Mouse (Mus musculus) CH12.LX (cell line): ENCODE data around the gene Fancc. TPM values are rescaled to one million over a fixed set of nuclear protein-coding genes. Genes with fewer than 3 reads are reported as not detected.

Experiments
- DNase-seq: peaks from one replicate; pipeline ENCODE4 v3.0.0-alpha.2; 2013; ENCODE audit errors: extremely low read depth
- H3K27ac ChIP-seq: 2 replicates; pipeline ENCODE4 v1.5.1; 2012; ENCODE audit warnings: low read depth, mild to moderate bottlenecking, control low read depth, moderate library complexity; ENCODE audit not compliant: insufficient read depth
- H3K27me3 ChIP-seq: replicated peaks from 2 replicates; pipeline ENCODE3; 2012; ENCODE audit warnings: inconsistent platforms
- H3K36me3 ChIP-seq, 2 experiments: replicated peaks in 1 of 2; 2 replicates each; pipeline versions ENCODE3 to v1.6.1; 2012; ENCODE audit warnings: inconsistent platforms in 1 of 2, low read length in 1 of 2, mild to moderate bottlenecking in 1 of 2, mixed read lengths in 1 of 2, moderate library complexity in 1 of 2; ENCODE audit not compliant: control insufficient read depth in 1 of 2, insufficient read depth in 1 of 2
- H3K4me1 ChIP-seq, 2 experiments: 2 replicates each; pipeline ENCODE4 v1.6.1; 2012; ENCODE audit warnings: inconsistent platforms in 1 of 2, moderate library complexity in 1 of 2; ENCODE audit not compliant: insufficient read depth in 2 of 2, control insufficient read depth in 1 of 2
- H3K4me2 ChIP-seq: 2 replicates; pipeline ENCODE4 v1.6.1; 2012; ENCODE audit warnings: low read depth, mild to moderate bottlenecking, control low read depth; ENCODE audit not compliant: poor library complexity, insufficient read depth, severe bottlenecking
- H3K4me3 ChIP-seq, 3 experiments: fragments of 150-350 bp in 1 of 3; sonication (generic) in 1 of 3; replicated peaks in 1 of 3; 2 replicates each; pipeline versions ENCODE3 to v1.5.1; 2011 to 2012; ENCODE audit warnings: low read depth in 2 of 3, low read length in 2 of 3, mild to moderate bottlenecking in 2 of 3, moderate library complexity in 2 of 3, control low read depth in 1 of 3, improper control_type of control experiment in 1 of 3, inconsistent platforms in 1 of 3, mixed read lengths in 1 of 3; ENCODE audit not compliant: poor library complexity in 1 of 3
- H3K79me2 ChIP-seq: replicated peaks from 2 replicates; pipeline ENCODE4 v1.6.1; 2012; ENCODE audit warnings: mild to moderate bottlenecking, moderate library complexity; ENCODE audit not compliant: control insufficient read depth, poor library complexity, insufficient read depth, severe bottlenecking; ENCODE audit errors: extremely low read depth
- H3K9ac ChIP-seq: 2 replicates; pipeline ENCODE4 v1.6.1; 2012; ENCODE audit warnings: low read depth, mild to moderate bottlenecking, control low read depth, moderate library complexity; ENCODE audit not compliant: insufficient read depth
- H3K9me3 ChIP-seq: replicated peaks from 2 replicates; pipeline ENCODE3; 2012; ENCODE audit warnings: low read length, inconsistent platforms, mixed read lengths
- BHLHE40 ChIP-seq: IDR thresholded peaks from 2 replicates; pipeline ENCODE4 v1.6.1; 2011; ENCODE audit warnings: mild to moderate bottlenecking, low read depth, low read length, improper control_type of control experiment
- CHD1 ChIP-seq: IDR thresholded peaks from 2 replicates; pipeline ENCODE4 v1.6.1; 2012; ENCODE audit warnings: low read depth, low read length, improper control_type of control experiment, inconsistent platforms
- CHD2 ChIP-seq: IDR thresholded peaks from 2 replicates; pipeline ENCODE4 v1.6.1; 2011; ENCODE audit warnings: low read length, improper control_type of control experiment
- CTCF ChIP-seq, 2 experiments: IDR thresholded peaks in 1 of 2; conservative IDR thresholded peaks in 1 of 2; 2 replicates each; pipeline ENCODE4 v1.5.1; 2011 to 2012; ENCODE audit warnings: low read depth in 2 of 2, low read length in 2 of 2, improper control_type of control experiment in 1 of 2, inconsistent platforms in 1 of 2, mild to moderate bottlenecking in 1 of 2, moderate library complexity in 1 of 2
- E2F4 ChIP-seq: IDR thresholded peaks from 2 replicates; pipeline ENCODE4 v1.6.1; 2011; ENCODE audit warnings: low read depth, low read length, improper control_type of control experiment; ENCODE audit not compliant: insufficient replicate concordance
- GABPA ChIP-seq: IDR thresholded peaks from 2 replicates; pipeline ENCODE4 v1.6.1; 2012; ENCODE audit warnings: low read depth, low read length, improper control_type of control experiment, inconsistent platforms; ENCODE audit not compliant: insufficient replicate concordance
- HCFC1 ChIP-seq: IDR thresholded peaks from 2 replicates; pipeline ENCODE4 v1.6.1; 2012; ENCODE audit warnings: low read depth, mild to moderate bottlenecking, inconsistent platforms, low read length, improper control_type of control experiment
- IRF4 ChIP-seq: IDR thresholded peaks from 2 replicates; pipeline ENCODE4 v1.6.1; 2014; ENCODE audit warnings: low read depth, mild to moderate bottlenecking, inconsistent platforms, low read length, improper control_type of control experiment
- JUN ChIP-seq: IDR thresholded peaks from 2 replicates; pipeline ENCODE4 v1.6.1; 2011; ENCODE audit warnings: low read depth, mild to moderate bottlenecking, low read length, improper control_type of control experiment, moderate library complexity; ENCODE audit not compliant: insufficient read depth
- JUND ChIP-seq: conservative IDR thresholded peaks from 2 replicates; pipeline ENCODE4 v1.6.1; 2011; ENCODE audit warnings: low read depth, low read length, improper control_type of control experiment
- KAT2A ChIP-seq: IDR thresholded peaks from 2 replicates; pipeline ENCODE4 v1.6.1; 2012; ENCODE audit warnings: low read length, improper control_type of control experiment, inconsistent platforms; ENCODE audit not compliant: insufficient replicate concordance
- MAFK ChIP-seq: IDR thresholded peaks from 2 replicates; pipeline ENCODE4 v1.6.1; 2011; ENCODE audit warnings: low read length, improper control_type of control experiment; ENCODE audit not compliant: insufficient replicate concordance
- MAX ChIP-seq: IDR thresholded peaks from 2 replicates; pipeline ENCODE4 v1.6.1; 2011; ENCODE audit warnings: low read length, improper control_type of control experiment
- MEF2A ChIP-seq: IDR thresholded peaks from 2 replicates; pipeline ENCODE4 v1.6.1; 2014; ENCODE audit warnings: low read depth, mild to moderate bottlenecking, inconsistent platforms, low read length, improper control_type of control experiment, borderline replicate concordance
- MXI1 ChIP-seq: IDR thresholded peaks from 2 replicates; pipeline ENCODE4 v1.6.1; 2011; ENCODE audit warnings: mild to moderate bottlenecking, low read depth, low read length, improper control_type of control experiment
- MYC ChIP-seq: IDR thresholded peaks from 2 replicates; pipeline ENCODE4 v1.6.1; 2011; ENCODE audit warnings: low read depth, mild to moderate bottlenecking, improper control_type of control experiment, low read length
- POLR2AphosphoS2 ChIP-seq: IDR thresholded peaks from 2 replicates; pipeline ENCODE4 v1.6.1; 2011; ENCODE audit warnings: low read depth, low read length, improper control_type of control experiment
- RAD21 ChIP-seq: IDR thresholded peaks from 2 replicates; pipeline ENCODE4 v1.6.1; 2011; ENCODE audit warnings: low read depth, mild to moderate bottlenecking, low read length, improper control_type of control experiment, moderate library complexity
- RCOR1 ChIP-seq: conservative IDR thresholded peaks from 2 replicates; pipeline ENCODE4 v1.6.1; 2012; ENCODE audit warnings: low read depth, mild to moderate bottlenecking, inconsistent platforms, low read length, improper control_type of control experiment
- TBP ChIP-seq: conservative IDR thresholded peaks from 2 replicates; pipeline ENCODE4 v1.6.1; 2011; ENCODE audit warnings: low read depth, low read length, improper control_type of control experiment
- TCF12 ChIP-seq: IDR thresholded peaks from 2 replicates; pipeline ENCODE4 v1.6.1; 2014; ENCODE audit warnings: low read depth, mild to moderate bottlenecking, inconsistent platforms, low read length, improper control_type of control experiment
- USF1 ChIP-seq: IDR thresholded peaks from 2 replicates; pipeline ENCODE4 v1.6.1; 2014; ENCODE audit warnings: low read depth, mild to moderate bottlenecking, inconsistent platforms, low read length, improper control_type of control experiment
- USF2 ChIP-seq: conservative IDR thresholded peaks from 2 replicates; pipeline ENCODE4 v1.6.1; 2011; ENCODE audit warnings: low read depth, low read length, improper control_type of control experiment
- ZKSCAN1 ChIP-seq: IDR thresholded peaks from 2 replicates; pipeline ENCODE4 v1.6.1; 2012; ENCODE audit warnings: low read depth, inconsistent platforms, low read length, improper control_type of control experiment, borderline replicate concordance
- ZMIZ1 ChIP-seq: IDR thresholded peaks from 2 replicates; pipeline ENCODE4 v1.6.1; 2012; ENCODE audit warnings: low read depth, mild to moderate bottlenecking, inconsistent platforms, low read length, improper control_type of control experiment
- ZNF384 ChIP-seq: IDR thresholded peaks from 2 replicates; pipeline ENCODE4 v1.6.1; 2012; ENCODE audit warnings: low read depth, low read length, improper control_type of control experiment, inconsistent platforms
- dilution Hi-C: fragments of 300-500 bp; cut with MboI; formaldehyde crosslinking; loops from 2 replicates; pipeline ENCODE4 v1.14.3; 2020; ENCODE audit warnings: low sequenced_read_pairs; ENCODE audit not compliant: extremely low pct_unique_long_range_greater_than_20kb, extremely low pct_ligation_motif_present
- in situ Hi-C: fragments of 300-500 bp; cut with MboI; formaldehyde crosslinking; loops from 3 replicates; pipeline ENCODE4 v1.14.3; 2019; ENCODE audit warnings: low sequenced_read_pairs, low pct_ligation_motif_present, low pct_unique_long_range_greater_than_20kb, mixed read lengths
- polyA plus RNA-seq: library from polyadenylated mRNA; unstranded; fragments of >175 nt; gene quantifications from 2 replicates; pipeline ENCODE4 v1.2.1, GENCODE M21; 2012; ENCODE audit warnings: low read depth; ENCODE audit not compliant: insufficient read length
- total RNA-seq, 2 experiments: library from RNA; depleted of rRNA; stranded (reverse); fragments of 300-350 nt in 1 of 2; fragments of >200 nt in 1 of 2; gene quantifications; 2 replicates each; pipeline ENCODE4 v1.2.3; 2012 to 2014

Gene Fancc
- total and polyA plus RNA-seq, 3 experiments: 8.2 to 12.4 (median 8.7) TPM

DNA sequence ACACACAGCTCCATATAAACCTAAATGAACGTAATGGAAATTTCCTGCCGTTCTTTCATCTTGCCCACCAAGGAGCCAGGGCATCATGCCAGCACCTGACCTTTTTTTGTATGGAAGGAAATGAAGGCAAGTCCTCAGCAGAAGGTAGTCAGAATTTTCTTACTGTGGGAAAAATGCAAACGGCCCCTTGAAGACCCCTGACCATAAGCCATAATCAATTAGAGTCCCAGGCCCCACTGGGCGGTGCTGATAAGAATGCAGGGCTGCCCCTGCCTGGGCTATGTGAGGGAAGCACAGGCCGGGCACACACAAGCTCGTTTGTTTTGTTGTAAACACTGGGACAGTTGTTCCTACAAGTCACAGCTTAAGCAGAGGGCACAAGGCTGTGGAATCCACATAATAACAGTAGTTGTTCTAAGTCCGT is 179.4 kb downstream of the Fancc start:
- dilution Hi-C loops (no loop called here), in situ Hi-C loops (loop anchor here (5.0 kb wide), 1 partner anchor 270 kb away; no protein-coding TSS in a partner anchor)
- no peaks in the 10 kb centered on the region for H3K27me3 ChIP-seq
- no peak overlapping the region for H3K27ac ChIP-seq
- H3K36me3 ChIP-seq: peaks cover 10 to 58% of the 10 kb centered on the region in 2 experiments
- no peak overlapping the region for H3K9ac ChIP-seq
- DNase-seq: no peak
- TF ChIP-seq JUND (no peak), E2F4 (no peak), HCFC1 (no peak), CHD2 (no peak), MAX (no peak), TCF12 (no peak), USF2 (no peak), POLR2AphosphoS2 (no peak), RCOR1 (no peak), CHD1 (no peak), RAD21 (no peak), BHLHE40 (no peak), TBP (no peak), ZNF384 (no peak)
- H3K4me1 ChIP-seq: no peaks in the 10 kb centered on the region
- H3K4me3 ChIP-seq: no peak overlapping the region
- no peak overlapping the region for H3K4me2 ChIP-seq
- H3K9me3 ChIP-seq: no peaks in the 10 kb centered on the region
- no peaks in the 10 kb centered on the region for H3K79me2 ChIP-seq

DNA sequence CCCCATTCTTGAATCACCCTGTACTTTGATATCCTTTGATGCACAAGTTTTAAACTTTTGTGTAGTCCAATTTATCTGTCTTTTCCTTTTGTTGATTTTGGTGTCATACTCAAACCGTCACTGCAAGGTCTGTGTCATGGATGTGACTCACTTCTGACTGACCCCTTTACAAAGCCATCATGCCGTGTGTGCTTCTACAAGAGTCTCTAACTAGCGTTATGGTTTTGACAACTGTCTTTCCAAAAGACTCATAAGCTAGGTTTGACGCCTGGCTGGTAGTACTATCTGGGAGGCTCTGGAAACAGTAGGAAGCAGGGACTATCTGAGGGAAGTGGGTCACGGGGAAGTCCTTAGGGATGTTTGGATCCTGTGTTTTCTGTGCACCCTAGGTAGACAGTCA is 180.7 kb downstream of the Fancc start:
- no peak overlapping the region for H3K9ac ChIP-seq
- TF ChIP-seq USF1 (no peak), MAFK (no peak), RAD21 (no peak), ZMIZ1 (no peak), MAX (no peak), MXI1 (no peak), HCFC1 (no peak), CTCF (conservative IDR thresholded peaks at IDR 0.05 in 1 of 2, IDR thresholded peaks at IDR 0.05 in 1 of 2; ENCODE audit: low read depth in 2 of 2, low read length in 2 of 2) (no peak), MEF2A (no peak), TBP (no peak), POLR2AphosphoS2 (no peak), JUN (no peak), KAT2A (no peak), ZKSCAN1 (no peak), IRF4 (no peak), MYC (no peak), GABPA (no peak)
- no peak overlapping the region for H3K27ac ChIP-seq
- H3K4me3 ChIP-seq: no peak overlapping the region
- peaks cover 16 to 62% of the 10 kb centered on the region in 2 experiments for H3K36me3 ChIP-seq
- no peak overlapping the region for H3K4me2 ChIP-seq
- in situ Hi-C loops: loop anchor here (5.0 kb wide), 1 partner anchor 269 kb away; no protein-coding TSS in a partner anchor
- H3K27me3 ChIP-seq: no peaks in the 10 kb centered on the region
- no peak for DNase-seq
- dilution Hi-C loops: no loop called here
- H3K79me2 ChIP-seq: no peaks in the 10 kb centered on the region
- no peaks in the 10 kb centered on the region for H3K4me1 ChIP-seq
- no peaks in the 10 kb centered on the region for H3K9me3 ChIP-seq
